Mouse (Mus musculus) spleen, adult 10 weeks (tissue): ENCODE measurements around the gene Il1rl1. TPM values are rescaled to one million over a fixed set of nuclear protein-coding genes. Genes with fewer than 3 reads are reported as not detected.

Experiments
- polyA plus RNA-seq: library from polyadenylated mRNA; stranded (reverse); fragments of 350-450 nt; fragmentation: Illumina TruSeq; extraction: RNeasy Lipid Tissue Mini Kit (QIAGEN cat#74804); gene quantifications from one replicate; pipeline ENCODE4 v1.2.3, GENCODE M21; 2015; ENCODE audit warnings: low replicate concordance; ENCODE audit not compliant: insufficient read depth

Il1rl1 gene
- 2.2 TPM for polyA plus RNA-seq

DNA sequence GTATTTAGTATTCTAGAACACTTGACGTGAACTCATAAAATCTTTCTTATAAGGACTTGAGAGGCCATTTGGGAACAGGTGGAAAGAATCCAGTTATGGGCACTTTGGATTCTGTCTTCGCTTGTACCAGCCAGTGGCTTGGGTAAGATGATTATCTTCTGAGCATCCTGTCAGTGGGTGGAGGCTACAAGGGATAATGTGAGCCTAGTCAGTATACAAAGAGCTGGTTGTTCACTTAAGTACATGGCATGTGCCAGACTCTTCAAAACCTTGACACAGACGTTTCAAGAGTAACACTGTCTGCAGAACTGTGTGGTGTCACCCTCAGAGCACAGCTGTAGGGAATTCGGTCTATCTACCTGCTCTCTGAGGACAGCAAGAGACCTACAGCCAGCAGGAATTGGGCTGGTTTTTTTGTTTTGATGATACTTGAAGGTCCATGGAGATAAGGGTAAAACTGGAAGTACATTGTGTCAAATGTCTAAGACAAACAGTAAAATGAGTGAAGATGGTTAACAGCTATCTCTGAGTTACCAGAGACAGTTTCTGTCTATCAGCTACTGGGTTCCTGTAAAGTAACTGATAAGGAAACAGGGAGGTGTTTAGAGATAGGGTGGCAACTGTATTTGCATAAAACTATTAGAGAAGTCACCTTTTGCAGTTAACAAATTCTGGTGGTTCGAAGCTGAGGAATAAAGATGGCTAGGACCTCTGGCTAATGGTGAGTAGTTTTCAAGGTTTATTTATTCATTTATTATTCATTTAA, at the start of gene Il1rl1:
Il1rl1 (plus strand) TSS at position 661 of the 766 bp plus-strand sequence.

DNA sequence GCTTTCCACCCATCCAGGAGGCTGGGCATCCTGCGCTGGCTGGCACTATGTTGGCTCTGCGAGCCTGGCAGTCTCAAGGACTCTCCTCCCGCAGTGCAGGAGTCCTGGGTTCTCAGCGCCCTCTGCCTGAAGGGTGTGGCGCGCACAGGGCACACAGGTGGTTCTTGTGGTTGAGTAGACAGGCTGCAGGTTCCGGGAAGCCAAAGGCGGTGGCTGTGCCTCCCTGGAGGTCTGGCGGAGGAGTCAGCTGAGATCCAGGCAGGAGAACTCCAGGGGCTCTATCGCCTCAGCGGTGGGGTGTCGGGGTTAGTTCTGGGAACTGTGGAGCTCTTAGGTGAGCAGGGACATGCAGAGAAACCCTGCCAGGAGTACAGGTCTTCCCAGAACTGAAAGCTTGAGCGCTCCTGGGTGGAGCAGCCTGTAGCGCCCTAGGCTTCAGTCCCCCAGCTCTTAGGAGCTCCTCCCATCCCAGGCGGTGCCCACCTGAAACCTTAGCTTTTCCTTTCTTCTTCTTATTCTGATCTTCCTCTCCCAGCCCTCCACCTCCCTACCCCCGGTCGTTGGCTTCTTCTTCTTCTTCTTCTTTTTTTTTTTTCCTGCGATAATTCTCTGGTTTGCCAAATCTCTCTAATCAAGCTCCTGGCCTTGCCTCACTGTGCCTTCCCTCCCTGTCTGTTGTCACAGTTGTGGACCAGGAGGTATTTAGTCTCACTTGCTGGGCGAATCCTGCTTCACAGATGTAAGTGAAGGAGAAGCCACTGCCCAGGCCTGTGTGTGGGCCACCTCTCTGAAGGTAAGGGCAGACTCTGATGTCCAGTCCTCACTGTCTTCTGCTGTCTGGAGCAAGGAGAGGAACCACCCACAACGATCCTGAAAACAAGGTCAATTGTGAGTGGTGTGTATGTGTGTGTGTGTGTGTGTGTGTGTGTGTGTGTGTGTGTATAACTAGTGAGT, 36.4 kb downstream of the Il1rl1 start, which contains the start of gene Il18r1:
Il18r1 (plus strand) TSS at position 76 of the 954 bp plus-strand sequence.

Other genes with a start within 250 kb of the Il1rl1 start
- gene Il1r1, start 204.5 kb upstream of the Il1rl1 start, polyA plus RNA-seq, result 27.2 TPM
- gene Il1rl2, start 105.0 kb upstream of the Il1rl1 start, polyA plus RNA-seq, result 11.1 TPM
- 29.1 TPM for gene Il18r1, start 36.0 kb downstream of the Il1rl1 start, polyA plus RNA-seq
- gene Il18rap, start 85.8 kb downstream of the Il1rl1 start, polyA plus RNA-seq, result 21.7 TPM
- not detected for gene Slc9a4, start 150.5 kb downstream of the Il1rl1 start, polyA plus RNA-seq